Mouse (Mus musculus): ENCODE measurements around the gene Ccnj.
A peak's percentile ranks its signal among the peaks of the same experiment; 100 is the strongest.

DNA sequence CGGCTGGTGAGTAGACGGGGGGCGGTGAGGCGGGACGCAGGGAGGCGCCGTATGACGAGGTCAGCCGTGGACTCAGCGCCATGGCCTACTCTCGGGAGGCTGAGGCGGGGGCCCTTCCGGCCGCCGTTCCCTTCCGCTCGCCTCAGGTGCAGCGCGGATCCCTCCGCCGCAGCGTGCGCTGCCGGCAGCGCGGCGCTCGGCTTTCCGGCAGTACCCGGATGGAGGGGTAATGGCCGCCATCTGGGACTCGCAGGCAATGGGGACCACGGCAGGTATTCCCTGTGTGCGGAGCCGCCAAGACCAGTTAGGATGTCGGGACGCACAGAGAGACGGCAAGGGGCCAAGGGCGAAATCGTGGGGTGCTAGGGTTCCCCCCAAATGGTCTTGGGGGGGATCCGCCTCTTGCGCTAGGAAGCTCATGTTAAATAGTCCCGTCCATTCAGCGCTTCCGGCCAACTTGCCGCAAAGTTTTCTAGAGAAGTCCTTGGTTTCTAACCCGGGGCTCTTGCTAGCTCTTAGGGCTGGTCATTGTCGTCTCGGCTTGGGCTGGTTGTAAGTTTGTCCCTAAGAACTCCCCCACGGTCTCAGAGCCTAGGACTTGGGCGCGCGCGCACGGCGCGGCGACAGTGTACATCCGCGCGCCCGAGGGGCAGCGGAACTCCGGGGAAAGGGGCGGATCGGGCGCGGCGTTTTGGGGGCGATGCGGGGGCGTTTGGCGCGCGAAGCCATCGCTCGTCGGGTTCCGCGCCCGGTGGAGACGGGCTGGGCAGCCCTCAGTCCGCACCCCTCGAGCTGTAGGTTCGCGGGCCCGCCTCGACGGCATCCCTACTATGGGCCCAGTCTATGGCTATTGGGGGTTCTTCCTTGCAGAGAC, 63.7 kb downstream of the Ccnj start, which contains the start of gene Zfp518a:
- TF ChIP-seq POLR2A (IDR thresholded peaks at IDR 0.05; ENCODE audit: insufficient read length, low read depth) = peak; percentile 69
- TF ChIP-seq SRF (IDR thresholded peaks at IDR 0.05; ENCODE audit: control insufficient read depth, insufficient read length, low read depth) = no peak
- TF ChIP-seq E2F4 (IDR thresholded peaks at IDR 0.05; ENCODE audit: insufficient read depth) = no peak
- TF ChIP-seq MAX (IDR thresholded peaks at IDR 0.05; ENCODE audit: low read depth) = no peak
- no peak for TF ChIP-seq USF1 (IDR thresholded peaks at IDR 0.05; ENCODE audit: low read depth)
- no peak for TF ChIP-seq CEBPB (IDR thresholded peaks at IDR 0.05; ENCODE audit: insufficient read depth, poor library complexity, severe bottlenecking)
- TF ChIP-seq MYOG (IDR thresholded peaks at IDR 0.05; ENCODE audit: control insufficient read depth in 1 of 3, insufficient read depth in 1 of 3, insufficient read length in 2 of 3, low read depth in 2 of 3) = no peak
- peak; percentile 44 for TF ChIP-seq POLR2AphosphoS2 (IDR thresholded peaks at IDR 0.05; ENCODE audit: insufficient read length, low read depth)
- TF ChIP-seq MYOD1 (IDR thresholded peaks at IDR 0.05; ENCODE audit: control insufficient read depth in 1 of 3, insufficient read length in 2 of 3, low read depth in 2 of 3) = no peak

All from myocyte (in vitro differentiated cells).